Mouse (Mus musculus) cortical plate, adult 2 months (tissue): ENCODE data around the gene Pcolce.

ENCODE experiments used
- CTCF ChIP-seq: fragments of 200-500 bp; IDR thresholded peaks from 2 replicates; pipeline ENCODE4 v1.5.1; 2011; ENCODE audit warnings: mild to moderate bottlenecking, control low read depth, low read length; ENCODE audit not compliant: insufficient read depth; ENCODE audit errors: extremely low read depth
- POLR2A ChIP-seq: fragments of 200-500 bp; IDR thresholded peaks from 2 replicates; pipeline ENCODE4 v1.6.1; 2011; ENCODE audit warnings: mild to moderate bottlenecking, low read length, control low read depth; ENCODE audit not compliant: insufficient read depth; ENCODE audit errors: extremely low read depth

DNA sequence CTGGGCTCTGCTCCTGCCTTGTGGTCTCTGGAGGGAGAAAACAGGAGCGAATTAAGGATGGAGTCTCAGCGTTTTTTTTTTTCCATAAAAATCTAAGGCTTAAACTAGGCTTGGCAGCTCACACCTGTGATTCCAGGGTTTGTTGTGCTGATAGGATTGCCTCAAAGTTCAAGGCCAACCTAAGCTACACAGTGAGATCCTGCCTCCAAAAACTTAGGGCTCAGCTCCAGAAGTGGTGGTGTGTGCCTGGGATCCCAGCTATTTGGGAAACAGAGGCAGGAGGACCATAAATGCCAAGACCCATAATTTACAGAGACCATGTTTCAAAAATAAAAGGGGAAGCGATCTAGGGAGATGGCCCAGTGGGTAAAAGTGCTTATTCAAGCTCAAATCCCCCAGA is 4.3 kb downstream of the Pcolce start:
- no peak for TF ChIP-seq POLR2A
- no peak for TF ChIP-seq CTCF
